Mouse (Mus musculus) right cerebral cortex, postnatal 10 days (tissue): ENCODE measurements around the gene Sema7a.

Source experiments
- DNase-seq, 2 experiments: peaks; one replicate each; pipeline ENCODE4 v3.0.0; 2021; ENCODE audit warnings: low spot score in 2 of 2

Gene Sema7a

DNA sequence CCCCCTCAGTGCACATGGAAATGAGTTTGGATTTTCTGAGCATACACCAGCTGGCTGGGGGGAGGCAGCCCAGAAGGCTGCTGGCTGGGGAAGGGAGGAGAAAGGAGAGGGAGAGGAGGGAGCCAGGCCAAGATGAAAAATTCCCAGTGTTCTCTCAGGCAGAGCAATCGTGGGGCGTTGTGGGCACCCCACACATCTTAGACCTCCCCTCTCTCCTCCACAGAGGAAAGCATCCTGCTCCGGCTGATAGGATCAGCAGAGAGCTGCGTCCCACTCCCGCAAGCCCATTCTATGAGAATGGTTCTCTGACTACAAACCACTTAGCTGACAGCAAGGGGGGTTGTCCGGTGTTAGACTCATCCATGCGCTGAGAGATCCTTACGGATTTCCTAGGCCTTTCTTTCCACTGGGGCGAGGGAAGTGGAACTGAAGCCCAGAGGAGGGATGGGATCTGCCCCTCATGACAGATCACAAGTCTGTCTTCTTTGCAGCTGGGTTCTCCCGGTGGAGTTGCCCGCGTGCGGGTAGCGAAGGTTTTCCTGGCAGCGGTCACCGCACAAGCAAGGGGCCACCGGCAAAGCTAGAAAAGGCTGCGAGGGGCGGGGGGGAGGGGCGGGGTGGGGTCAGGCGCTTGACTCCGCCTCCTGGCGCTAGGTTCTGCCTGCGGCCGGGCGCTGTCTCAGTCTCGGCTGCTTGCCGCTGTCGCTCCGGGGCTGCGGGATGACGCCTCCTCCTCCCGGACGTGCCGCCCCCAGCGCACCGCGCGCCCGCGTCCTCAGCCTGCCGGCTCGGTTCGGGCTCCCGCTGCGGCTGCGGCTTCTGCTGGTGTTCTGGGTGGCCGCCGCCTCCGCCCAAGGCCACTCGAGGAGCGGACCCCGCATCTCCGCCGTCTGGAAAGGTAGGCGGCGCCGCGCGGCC, at the start of gene Sema7a:
Gene Sema7a (plus strand): TSS at position 682 of the 918 bp plus-strand sequence.
- peak; percentile 88 to 89 for DNase-seq

GRCm38 (mm10) chr9:57900478-57900877, 39.4 kb upstream of the Sema7a start:
- no peak for DNase-seq

- DNase-seq = peak; percentile 44 to 60
These were observed 38.7 kb upstream of the Sema7a start for GRCm38 (mm10) chr9:57901197-57901596.

DNA sequence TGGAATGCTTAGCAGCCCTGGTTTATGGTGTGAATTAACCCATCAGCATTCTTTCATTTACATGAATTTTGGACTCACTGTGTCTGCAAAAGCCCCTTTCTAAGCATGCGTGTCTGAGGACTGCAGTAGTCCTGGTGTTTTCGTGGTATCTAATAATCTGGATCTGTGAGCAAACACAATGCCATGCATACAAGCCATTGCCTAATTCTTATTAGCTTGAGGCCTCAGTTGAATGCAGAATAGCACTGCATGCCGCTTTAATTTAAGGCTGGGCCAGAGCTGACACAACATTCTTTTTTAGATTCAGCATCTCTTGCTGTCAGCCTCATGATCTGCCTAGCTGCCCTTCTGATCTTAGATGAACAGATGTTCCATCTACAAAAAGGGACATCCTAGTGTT, 38.3 kb upstream of the Sema7a start:
- no peak for DNase-seq

GRCm38 (mm10) chr9:57902132-57902531, 37.8 kb upstream of the Sema7a start:
- no peak for DNase-seq

DNA sequence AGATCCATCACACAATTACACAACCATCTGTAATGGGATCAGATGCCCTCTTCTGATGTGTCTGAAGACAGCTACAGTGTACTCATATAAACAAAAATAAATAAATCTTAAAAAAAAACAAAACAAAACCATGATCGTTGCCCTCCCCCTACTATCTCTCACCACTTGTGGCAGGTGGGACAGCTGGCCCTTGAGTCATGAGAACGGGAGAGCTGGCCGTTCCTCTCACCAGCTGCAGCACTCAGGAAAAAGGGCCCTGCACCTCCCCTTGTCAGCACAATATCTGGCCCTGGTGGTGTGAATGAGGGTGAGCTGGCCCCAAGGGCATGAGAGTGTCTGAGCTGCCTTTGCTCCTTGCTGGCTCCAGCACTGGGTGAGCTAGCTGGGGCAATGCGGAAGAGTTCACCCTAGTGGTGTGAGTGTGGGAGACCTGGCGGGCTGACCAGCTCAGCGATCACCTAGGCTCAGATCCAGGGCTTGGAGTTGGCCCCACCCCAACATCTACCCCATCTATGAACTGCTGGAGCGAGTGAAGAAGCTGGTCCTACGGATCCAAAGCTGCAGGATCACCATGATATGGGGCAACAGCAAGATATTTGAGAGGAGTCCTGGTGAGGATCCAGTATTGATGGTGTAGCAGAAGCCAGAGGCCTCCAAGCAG, 36.2 kb upstream of the Sema7a start:
- no peak for DNase-seq

- DNase-seq = no peak
These were observed 35.7 kb upstream of the Sema7a start for GRCm38 (mm10) chr9:57904250-57904644.

- no peak for DNase-seq
These were observed 32.7 kb upstream of the Sema7a start for GRCm38 (mm10) chr9:57907206-57907605.

DNA sequence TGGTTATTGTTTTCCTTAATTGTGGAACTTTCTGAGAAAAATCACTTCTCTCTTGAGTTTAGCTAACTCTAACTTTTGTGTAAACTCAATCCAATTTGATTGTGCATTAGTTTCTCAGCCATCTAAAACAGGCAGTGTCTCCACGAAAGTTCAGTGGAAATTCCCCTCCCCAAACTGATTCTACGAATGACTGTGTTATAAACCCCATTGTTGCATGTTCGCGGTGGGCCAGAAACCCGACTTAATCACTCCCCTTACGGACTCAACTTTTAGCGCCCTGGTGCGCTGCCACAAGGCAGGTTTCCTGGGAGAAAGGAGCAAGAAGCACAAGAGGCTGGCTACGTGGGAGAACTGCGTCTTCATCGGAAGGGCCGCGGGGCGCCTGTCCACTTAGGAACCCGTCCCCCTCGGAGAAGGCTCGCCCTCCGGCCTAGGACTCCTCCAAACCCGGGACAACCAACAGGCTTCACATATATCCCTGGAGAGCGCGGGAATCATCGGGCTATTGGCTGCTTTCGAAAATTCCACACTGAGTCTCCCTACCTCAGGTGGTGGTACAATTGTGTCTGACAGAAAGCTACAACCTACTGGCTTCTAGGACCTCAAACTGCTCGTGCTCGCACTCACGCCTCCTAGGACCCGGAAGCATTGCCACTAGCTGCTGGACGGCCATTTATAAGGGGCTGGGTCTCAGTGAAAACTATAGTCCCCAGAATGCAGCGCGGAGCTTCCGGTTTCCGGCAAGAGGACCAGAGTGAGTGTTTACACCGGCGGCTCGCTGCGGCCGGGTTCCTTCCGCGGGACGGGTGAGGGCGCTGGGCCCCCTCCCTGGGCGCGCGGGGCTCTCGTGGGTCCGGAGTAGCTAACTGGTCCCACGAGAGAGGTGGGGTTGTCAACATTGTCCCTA, 29.4 kb upstream of the Sema7a start, which contains the start of gene Ubl7:
Gene Ubl7 (plus strand): TSS at position 726 of the 907 bp plus-strand sequence.
- DNase-seq = peak; percentile 94 to 95

DNA sequence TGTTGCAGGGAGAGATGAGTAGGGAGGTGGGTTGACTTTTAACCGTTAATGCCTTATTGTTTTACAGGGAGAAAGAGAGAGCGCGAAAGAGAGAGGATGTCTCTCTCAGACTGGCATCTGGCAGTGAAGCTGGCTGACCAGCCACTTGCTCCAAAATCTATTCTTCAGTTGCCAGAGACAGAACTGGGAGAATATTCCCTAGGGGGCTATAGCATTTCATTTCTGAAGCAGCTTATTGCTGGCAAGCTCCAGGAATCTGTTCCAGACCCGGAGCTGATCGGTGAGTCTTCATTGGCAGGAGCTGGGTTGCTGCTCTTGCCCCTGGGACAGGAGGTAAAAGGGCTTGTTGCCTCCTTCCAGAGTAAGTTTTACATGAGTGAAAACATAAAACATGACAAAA, 27.3 kb upstream of the Sema7a start:
- no peak for DNase-seq

DNA sequence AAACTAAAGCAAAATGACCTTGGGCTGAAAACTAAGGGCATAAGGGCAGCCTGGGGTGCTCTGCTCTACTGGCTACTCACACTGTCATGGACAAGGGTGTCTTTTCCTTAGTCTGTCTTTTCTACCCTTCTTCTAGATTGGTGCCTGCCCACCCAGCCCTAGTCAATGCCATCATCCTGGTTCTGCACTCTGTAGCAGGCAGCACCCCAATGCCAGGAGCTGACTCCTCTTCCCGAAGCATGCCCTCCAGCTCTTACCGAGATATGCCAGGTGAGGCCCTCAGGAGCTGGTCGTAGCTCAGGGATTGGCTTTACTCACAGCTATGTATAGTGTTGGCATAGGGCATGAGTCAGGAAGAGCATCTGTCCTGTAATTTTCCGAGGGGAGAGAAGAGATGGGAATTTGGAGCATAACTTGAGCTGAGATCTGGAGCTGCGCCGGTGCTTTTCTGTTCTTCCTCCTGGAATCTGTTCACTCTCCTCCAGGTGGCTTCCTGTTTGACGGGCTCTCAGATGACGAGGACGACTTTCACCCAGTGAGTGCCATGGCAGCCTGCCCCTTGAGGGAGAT, 18.3 kb upstream of the Sema7a start:
- no peak for DNase-seq

DNA sequence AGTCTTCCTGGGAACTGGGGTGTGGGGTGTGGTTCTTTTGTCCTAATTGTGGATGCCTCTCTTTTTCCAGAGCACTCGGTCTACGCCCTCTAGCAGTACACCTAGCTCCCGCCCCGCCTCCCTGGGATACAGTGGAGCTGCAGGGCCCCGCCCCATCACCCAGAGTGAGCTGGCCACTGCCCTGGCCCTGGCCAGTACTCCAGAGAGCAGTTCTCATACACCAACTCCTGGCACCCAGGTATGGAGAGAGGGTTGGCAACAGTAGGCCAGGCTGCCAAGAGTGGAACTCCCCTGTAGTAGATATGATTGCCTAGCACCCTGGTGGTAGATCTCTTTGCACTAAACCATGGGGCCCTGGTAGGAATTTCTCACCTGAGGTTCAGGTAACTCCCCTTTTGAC, 17.5 kb upstream of the Sema7a start:
- DNase-seq = no peak

- DNase-seq = no peak
These were observed 16.9 kb upstream of the Sema7a start for GRCm38 (mm10) chr9:57923046-57923445.

DNA sequence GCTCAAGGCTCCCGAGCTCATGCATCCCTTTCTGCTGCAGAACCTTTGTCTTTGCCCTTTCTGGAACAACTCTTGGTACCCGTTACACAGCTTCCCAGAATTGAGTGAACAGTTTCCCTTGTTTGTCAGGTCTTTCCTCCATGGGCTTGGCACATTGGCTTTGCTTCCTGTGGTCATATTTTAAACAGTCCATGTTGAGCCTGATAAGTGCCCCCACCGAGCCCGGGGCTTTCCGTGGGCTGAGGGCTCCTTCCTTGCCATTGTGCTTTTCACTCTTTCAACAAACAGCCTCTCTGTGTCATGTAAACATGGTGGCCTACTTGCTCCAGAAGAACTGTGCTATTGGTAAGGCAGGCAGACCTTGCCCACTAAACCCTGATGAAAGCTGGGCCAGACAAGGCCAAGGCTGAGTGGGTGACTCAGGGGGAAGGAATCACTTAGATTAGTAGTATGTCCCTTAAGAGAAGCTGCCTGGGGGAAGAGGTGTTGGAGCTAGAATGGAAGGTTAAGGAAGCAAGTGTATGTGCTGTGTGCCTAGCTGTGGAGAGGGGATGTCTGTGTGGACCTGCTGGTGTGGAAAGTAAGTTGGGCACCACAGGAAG, 8.6 kb upstream of the Sema7a start:
- no peak for DNase-seq

- DNase-seq = no peak
These were observed 7.7 kb upstream of the Sema7a start for GRCm38 (mm10) chr9:57932253-57932652.

- DNase-seq = peak; percentile 85 to 90
These were observed 6.9 kb upstream of the Sema7a start for GRCm38 (mm10) chr9:57932831-57933602.

DNA sequence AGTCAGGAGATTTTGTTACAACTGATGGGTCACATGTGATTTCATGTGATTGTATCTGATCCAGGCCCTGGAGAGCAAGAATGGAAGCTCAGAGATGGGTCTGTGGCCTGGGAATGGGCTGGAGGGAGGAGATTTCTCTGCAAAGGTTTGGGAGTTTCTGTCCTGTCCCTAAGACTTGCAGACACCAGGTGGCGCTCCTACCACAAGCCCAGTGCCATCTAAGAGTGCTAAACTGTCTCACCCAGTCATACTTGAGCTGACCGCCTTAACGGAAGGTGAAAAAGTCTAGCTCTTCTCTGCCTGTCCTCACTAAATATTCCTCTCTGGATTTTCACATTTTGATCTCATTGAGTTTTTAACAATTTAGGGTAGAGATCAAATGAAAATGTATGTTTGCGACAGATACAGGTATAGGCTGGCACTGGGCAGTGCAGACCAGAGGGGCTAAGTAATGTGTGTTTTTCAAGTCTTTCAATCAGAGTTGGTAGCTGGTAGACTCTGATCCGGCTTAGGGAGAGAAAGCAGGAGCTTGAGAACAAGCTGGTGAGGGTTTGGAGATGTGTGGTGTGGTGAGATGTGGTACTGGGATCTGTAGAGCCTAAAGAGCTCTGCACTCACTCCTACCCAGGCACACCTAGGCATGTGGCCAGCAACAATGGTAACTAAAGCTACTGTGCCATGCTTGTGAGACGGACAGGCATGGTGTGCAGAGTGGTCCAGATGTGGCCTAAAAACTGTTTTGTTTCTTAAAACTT, 4.1 kb upstream of the Sema7a start:
- DNase-seq = peak; percentile 88 to 93

DNA sequence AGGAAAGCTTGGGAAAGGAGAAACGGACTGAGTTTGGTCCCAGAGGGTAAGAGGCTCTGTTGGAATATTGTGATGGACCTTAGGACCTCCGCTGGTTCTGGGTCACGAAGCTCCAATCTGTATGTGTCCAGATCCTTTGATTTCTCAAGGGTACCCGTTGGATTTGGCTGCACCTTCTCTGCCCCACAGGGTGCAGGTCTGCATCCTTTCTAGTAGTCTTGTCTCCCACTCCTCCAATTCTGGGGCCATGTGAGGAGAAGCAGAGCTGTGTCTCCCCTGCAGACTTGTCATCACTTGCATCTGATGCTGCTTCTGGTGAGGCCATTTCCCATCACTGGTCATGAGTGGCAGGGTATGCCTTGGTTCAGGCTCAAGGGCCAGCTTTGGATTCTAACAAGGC, 2.7 kb upstream of the Sema7a start:
- peak in 1 of 2 experiments; percentile 22 for DNase-seq

GRCm38 (mm10) chr9:57937651-57938050, 2.3 kb upstream of the Sema7a start:
- DNase-seq = peak in 1 of 2 experiments; percentile 29
